Mouse (Mus musculus): Measurements from ENCODE around the gene Cnot10. TPM values are rescaled to one million over a fixed set of nuclear protein-coding genes. Genes with fewer than 3 reads are reported as not detected.

Gene Cnot10
- polyA plus RNA-seq, 1 experiment from 2014 or later = 65.8 TPM

DNA sequence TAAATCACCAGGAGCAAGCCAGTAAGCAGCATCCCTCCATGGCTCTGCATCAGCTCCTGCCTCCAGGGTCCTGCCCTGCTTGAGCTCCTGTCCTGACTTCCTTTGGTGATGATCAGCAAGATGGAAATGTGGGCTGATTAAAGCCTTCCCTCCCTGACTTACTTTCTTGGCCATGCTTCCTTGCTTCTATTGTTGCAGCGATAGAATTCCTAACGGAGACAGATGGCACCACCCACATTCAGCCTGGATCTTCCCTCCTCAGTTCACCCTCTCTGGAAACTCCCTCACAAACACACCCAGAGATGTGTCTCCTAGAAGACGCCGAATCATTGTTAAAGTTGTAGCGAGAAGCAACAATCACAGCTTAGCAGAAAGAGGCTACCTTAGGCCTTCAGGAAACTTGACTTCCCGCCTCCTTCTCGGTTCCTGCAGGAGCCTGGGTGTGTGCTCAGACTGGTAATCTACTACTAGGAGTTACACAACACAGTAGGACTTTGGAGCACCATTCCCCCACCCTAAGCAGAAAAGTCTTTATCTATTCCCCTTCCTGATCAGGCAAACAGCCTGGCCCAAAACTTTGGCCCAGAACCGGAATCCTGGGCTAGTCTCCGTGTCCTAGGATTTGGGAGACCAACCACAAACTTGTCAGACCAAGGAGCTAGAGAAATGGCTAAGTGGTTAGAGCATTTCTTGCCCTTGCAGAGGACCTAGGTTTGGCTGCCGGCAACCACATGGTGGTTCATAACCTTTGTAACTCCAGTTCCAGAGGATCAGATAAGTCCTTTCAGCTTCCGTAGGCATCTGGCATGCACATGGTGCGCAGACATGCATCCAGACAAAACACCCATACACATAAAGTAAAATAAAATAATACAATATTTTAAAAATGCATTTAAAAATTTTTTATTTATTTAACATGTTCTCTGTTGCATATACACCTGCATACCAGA is 6.8 kb upstream of the Cnot10 start:
- no peaks in the 10 kb centered on the region for H3K36me3 ChIP-seq (ENCODE audit: control insufficient read depth, insufficient read depth, low read length)
- H3K4me1 ChIP-seq (replicated peaks; ENCODE audit: control insufficient read depth, insufficient read depth, low read length) = no peaks in the 10 kb centered on the region
- no peak overlapping the region for H3K27ac ChIP-seq (ENCODE audit: low read depth)
- H3K4me2 ChIP-seq (ENCODE audit: low read length) = no peak overlapping the region
- 89% methylated on average over 12 of the region's 12 CpGs for WGBS
- no peak overlapping the region for H3K9ac ChIP-seq (ENCODE audit: low read length)
- DNase-seq (ENCODE audit: low spot score) (no peak), ATAC-seq (replicated peaks; ENCODE audit: low FRiP score, low TSS enrichment, low read depth) (no peak)
- H3K9me3 ChIP-seq (ENCODE audit: control insufficient read depth, low read length) = no peaks in the 10 kb centered on the region
- H3K4me3 ChIP-seq (ENCODE audit: low read depth, low read length) = no peak overlapping the region
- no peaks in the 10 kb centered on the region for H3K27me3 ChIP-seq (replicated peaks; ENCODE audit: control insufficient read depth, insufficient read depth, low read length)

DNA sequence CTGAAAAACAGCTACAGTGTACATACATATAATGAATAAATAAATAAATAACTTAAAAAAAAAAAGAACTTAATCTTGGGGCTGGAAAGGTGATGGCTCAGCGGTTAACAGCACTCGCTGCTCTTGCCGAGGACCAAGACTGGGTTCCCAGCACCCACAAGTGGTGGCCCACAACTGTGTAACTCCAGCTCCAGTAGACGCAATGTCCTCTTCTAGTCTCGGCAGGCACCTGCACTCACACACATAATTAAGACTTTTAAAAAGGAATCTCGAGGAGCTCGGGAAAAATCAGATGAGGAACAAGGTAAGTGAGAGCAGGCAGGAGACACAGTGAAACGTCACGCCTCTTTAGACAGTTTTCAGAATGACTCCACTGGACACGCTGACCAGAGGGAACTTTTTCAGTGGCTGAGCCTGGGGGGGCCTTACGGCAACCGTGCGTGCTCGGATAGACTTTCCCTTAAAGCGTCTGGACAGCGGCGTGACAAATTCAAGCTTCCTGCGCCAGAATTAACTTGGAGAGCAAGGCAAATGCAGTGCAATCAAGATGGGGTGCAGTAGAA is 717 bp downstream of the Cnot10 start:
- H3K27me3 ChIP-seq (replicated peaks; ENCODE audit: control insufficient read depth, insufficient read depth, low read length) = no peaks in the 10 kb centered on the region; the same call in 1 of the 2 replicates
- H3K4me3 ChIP-seq (ENCODE audit: low read depth, low read length) = peak overlapping the region; percentile 83
- H3K36me3 ChIP-seq (ENCODE audit: control insufficient read depth, insufficient read depth, low read length) = peaks cover 13% of the 10 kb centered on the region; the same call in 1 of the 2 replicates
- 12% methylated on average over 18 of the region's 18 CpGs for WGBS
- H3K4me2 ChIP-seq (ENCODE audit: low read length) = peak overlapping the region; percentile 91
- DNase-seq (ENCODE audit: low spot score) (no peak), ATAC-seq (replicated peaks; ENCODE audit: low FRiP score, low TSS enrichment, low read depth) (peak; percentile 13; the same call in 1 of the 2 replicates)
- H3K9ac ChIP-seq (ENCODE audit: low read length) = peak overlapping the region; percentile 79
- no peaks in the 10 kb centered on the region for H3K9me3 ChIP-seq (ENCODE audit: control insufficient read depth, low read length)
- H3K4me1 ChIP-seq (replicated peaks; ENCODE audit: control insufficient read depth, insufficient read depth, low read length) = peaks cover 5% of the 10 kb centered on the region
- peak overlapping the region; percentile 84 for H3K27ac ChIP-seq (ENCODE audit: low read depth)

DNA sequence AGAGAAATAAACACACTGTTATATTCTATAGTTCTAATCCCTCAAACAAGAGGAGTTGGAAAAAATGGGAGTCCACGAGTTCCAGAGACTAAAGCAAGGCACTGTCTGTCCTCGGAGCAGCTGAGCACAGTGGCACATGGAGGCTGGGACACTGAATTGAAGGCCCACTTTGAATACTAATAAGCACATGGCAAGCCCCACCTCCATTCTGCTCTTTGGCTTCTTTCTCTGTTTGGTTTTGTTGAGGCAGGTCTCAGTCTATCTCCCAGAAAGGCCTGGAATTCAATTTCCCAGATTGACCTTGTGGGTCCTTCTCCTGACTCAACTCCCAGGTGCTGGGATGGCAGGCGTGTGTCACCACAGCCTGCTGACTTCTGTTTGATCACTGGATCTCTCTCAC is 3.2 kb downstream of the Cnot10 start:
- H3K4me3 ChIP-seq (ENCODE audit: low read depth, low read length) = no peak overlapping the region
- no peaks in the 10 kb centered on the region; the same call in 1 of the 2 replicates for H3K27me3 ChIP-seq (replicated peaks; ENCODE audit: control insufficient read depth, insufficient read depth, low read length)
- WGBS = 91% methylated on average over 3 of the region's 3 CpGs
- no peak overlapping the region for H3K9ac ChIP-seq (ENCODE audit: low read length)
- peaks cover 5% of the 10 kb centered on the region for H3K4me1 ChIP-seq (replicated peaks; ENCODE audit: control insufficient read depth, insufficient read depth, low read length)
- no peak overlapping the region for H3K4me2 ChIP-seq (ENCODE audit: low read length)
- no peaks in the 10 kb centered on the region for H3K9me3 ChIP-seq (ENCODE audit: control insufficient read depth, low read length)
- no peak overlapping the region for H3K27ac ChIP-seq (ENCODE audit: low read depth)
- DNase-seq (ENCODE audit: low spot score) (no peak), ATAC-seq (replicated peaks; ENCODE audit: low FRiP score, low TSS enrichment, low read depth) (no peak)
- H3K36me3 ChIP-seq (ENCODE audit: control insufficient read depth, insufficient read depth, low read length) = peaks cover 22% of the 10 kb centered on the region

DNA sequence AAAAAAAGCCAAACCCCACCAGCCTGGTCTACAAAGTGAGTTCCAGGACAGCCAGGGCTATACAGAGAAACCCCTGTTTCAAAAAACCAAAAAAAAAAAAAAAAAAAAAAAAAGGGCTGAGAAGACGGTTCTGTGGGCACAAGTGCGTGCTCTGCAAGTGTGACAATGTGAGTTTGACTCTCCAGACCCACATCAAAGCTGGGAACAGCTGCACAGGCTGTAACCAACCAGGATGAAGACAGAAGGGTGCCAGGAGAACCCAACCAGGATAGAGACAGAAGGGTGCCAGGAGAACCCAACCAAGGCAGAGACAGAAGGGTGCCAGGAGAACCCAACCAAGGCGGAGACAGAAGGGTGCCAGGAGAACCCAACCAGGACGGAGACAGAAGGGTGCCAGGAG is 3.8 kb downstream of the Cnot10 start:
- Histone ChIP-seq H3K36me3 (ENCODE audit: control insufficient read depth, insufficient read depth, low read length) (peaks cover 27% of the 10 kb centered on the region), H3K27ac (ENCODE audit: low read depth) (no peak overlapping the region), H3K9ac (ENCODE audit: low read length) (no peak overlapping the region), H3K4me2 (ENCODE audit: low read length) (no peak overlapping the region), H3K9me3 (ENCODE audit: control insufficient read depth, low read length) (no peaks in the 10 kb centered on the region), H3K27me3 (replicated peaks; ENCODE audit: control insufficient read depth, insufficient read depth, low read length) (no peaks in the 10 kb centered on the region; the same call in 1 of the 2 replicates), H3K4me1 (replicated peaks; ENCODE audit: control insufficient read depth, insufficient read depth, low read length) (peaks cover 5% of the 10 kb centered on the region), H3K4me3 (ENCODE audit: low read depth, low read length) (no peak overlapping the region)
- no peak for DNase-seq (ENCODE audit: low spot score)
- no peak for ATAC-seq (replicated peaks; ENCODE audit: low FRiP score, low TSS enrichment, low read depth)
- 94% methylated on average over 4 of the region's 4 CpGs for WGBS

DNA sequence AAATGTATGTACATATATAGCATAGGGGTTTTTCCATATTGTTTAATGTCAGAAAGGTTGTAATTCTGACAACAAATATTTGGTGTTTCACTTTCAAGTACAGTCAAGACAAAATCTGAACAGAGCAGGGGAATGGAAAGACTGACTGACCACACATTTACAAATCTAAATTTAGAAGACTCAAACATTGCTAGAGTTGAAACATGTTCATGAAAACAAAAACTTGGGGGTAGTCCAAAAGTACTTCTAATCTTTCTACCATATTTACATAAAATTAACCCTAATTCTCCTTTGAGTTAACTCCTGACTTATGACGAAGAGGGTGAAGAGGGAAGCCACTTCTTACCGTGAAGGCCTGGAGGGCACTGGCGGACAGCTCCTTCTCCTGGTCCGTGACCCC is 7.7 kb downstream of the Cnot10 start:
- no peak for DNase-seq (ENCODE audit: low spot score)
- peaks cover 51% of the 10 kb centered on the region for H3K36me3 ChIP-seq (ENCODE audit: control insufficient read depth, insufficient read depth, low read length)
- no peak overlapping the region for H3K4me2 ChIP-seq (ENCODE audit: low read length)
- no peak overlapping the region for H3K4me3 ChIP-seq (ENCODE audit: low read depth, low read length)
- no peaks in the 10 kb centered on the region for H3K27me3 ChIP-seq (replicated peaks; ENCODE audit: control insufficient read depth, insufficient read depth, low read length)
- H3K9me3 ChIP-seq (ENCODE audit: control insufficient read depth, low read length) = no peaks in the 10 kb centered on the region
- no peak overlapping the region for H3K9ac ChIP-seq (ENCODE audit: low read length)
- ATAC-seq (replicated peaks; ENCODE audit: low FRiP score, low TSS enrichment, low read depth) = no peak
- no peaks in the 10 kb centered on the region for H3K4me1 ChIP-seq (replicated peaks; ENCODE audit: control insufficient read depth, insufficient read depth, low read length)
- 79% methylated on average over 4 of the region's 4 CpGs for WGBS
- H3K27ac ChIP-seq (ENCODE audit: low read depth) = no peak overlapping the region

DNA sequence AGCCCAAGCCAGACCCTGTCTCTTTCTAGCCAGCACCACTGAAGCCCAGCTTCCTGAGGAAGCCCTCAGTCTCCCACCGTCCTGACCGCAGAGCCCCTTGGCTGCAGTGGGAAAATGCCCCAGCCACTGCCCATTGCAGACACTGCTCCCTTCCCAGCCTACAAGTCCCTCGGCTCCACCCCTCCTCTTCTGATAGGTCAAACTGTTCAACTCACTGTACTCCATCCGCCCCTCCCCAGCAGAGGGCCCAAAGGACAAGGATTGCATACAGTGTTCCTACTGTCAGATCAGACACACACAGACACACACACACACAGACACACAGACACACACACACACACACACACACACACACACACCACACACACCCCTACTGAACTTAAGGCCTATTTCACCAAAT is 13.3 kb downstream of the Cnot10 start:
- Histone ChIP-seq H3K4me3 (ENCODE audit: low read depth, low read length) (no peak overlapping the region), H3K9ac (ENCODE audit: low read length) (no peak overlapping the region), H3K4me1 (replicated peaks; ENCODE audit: control insufficient read depth, insufficient read depth, low read length) (no peaks in the 10 kb centered on the region), H3K27ac (ENCODE audit: low read depth) (no peak overlapping the region), H3K27me3 (replicated peaks; ENCODE audit: control insufficient read depth, insufficient read depth, low read length) (no peaks in the 10 kb centered on the region), H3K4me2 (ENCODE audit: low read length) (no peak overlapping the region), H3K36me3 (ENCODE audit: control insufficient read depth, insufficient read depth, low read length) (peaks cover 88% of the 10 kb centered on the region), H3K9me3 (ENCODE audit: control insufficient read depth, low read length) (no peaks in the 10 kb centered on the region)
- 71% methylated on average over 4 of the region's 4 CpGs for WGBS
- DNase-seq (ENCODE audit: low spot score) = no peak
- no peak for ATAC-seq (replicated peaks; ENCODE audit: low FRiP score, low TSS enrichment, low read depth)

DNA sequence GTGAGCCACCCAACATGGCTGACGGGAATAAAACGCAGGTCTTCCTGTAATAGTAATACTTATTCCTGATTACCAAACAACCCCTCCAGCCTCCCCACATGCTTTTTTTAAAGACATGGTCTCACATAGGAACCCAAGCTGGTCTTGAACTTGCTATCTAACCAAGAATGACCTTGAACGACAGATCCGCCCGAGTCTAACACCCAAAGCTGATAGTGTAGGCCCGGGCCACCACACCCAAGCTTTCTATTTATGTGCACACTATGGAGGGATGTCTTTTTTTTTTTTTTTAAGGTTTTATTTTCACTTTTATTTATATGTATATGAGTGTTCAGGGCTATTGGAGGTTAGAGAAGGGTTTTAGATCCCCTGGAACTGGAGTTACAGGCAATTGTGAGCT is 15.8 kb downstream of the Cnot10 start:
- Histone ChIP-seq H3K27me3 (replicated peaks; ENCODE audit: control insufficient read depth, insufficient read depth, low read length) (no peaks in the 10 kb centered on the region), H3K9me3 (ENCODE audit: control insufficient read depth, low read length) (no peaks in the 10 kb centered on the region), H3K4me3 (ENCODE audit: low read depth, low read length) (no peak overlapping the region), H3K4me1 (replicated peaks; ENCODE audit: control insufficient read depth, insufficient read depth, low read length) (no peaks in the 10 kb centered on the region), H3K36me3 (ENCODE audit: control insufficient read depth, insufficient read depth, low read length) (peaks cover 83% of the 10 kb centered on the region), H3K9ac (ENCODE audit: low read length) (no peak overlapping the region), H3K4me2 (ENCODE audit: low read length) (no peak overlapping the region), H3K27ac (ENCODE audit: low read depth) (no peak overlapping the region)
- DNase-seq (ENCODE audit: low spot score) (no peak), ATAC-seq (replicated peaks; ENCODE audit: low FRiP score, low TSS enrichment, low read depth) (no peak)
- 98% methylated on average over 6 of the region's 6 CpGs for WGBS

DNA sequence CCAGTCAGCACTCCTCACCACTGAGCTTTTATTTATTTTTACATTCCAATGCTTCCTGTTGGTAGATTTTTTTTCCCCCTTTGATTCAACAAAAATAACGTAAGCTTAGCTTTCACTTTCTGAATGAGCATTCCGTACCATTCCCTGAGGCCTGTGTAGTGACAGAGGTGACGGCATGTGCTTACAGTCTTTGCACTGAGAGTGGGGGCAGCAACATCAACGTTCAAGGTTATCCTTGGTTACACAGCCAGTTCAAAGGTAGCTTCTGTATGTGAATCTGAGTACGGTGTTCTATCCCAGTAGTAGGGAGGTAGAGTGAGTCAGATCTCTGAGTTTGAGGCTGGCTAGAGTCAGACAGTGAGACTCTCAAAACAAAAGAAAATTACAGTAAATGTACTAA is 18.8 kb downstream of the Cnot10 start:
- no peaks in the 10 kb centered on the region for H3K4me1 ChIP-seq (replicated peaks; ENCODE audit: control insufficient read depth, insufficient read depth, low read length)
- DNase-seq (ENCODE audit: low spot score) (no peak), ATAC-seq (replicated peaks; ENCODE audit: low FRiP score, low TSS enrichment, low read depth) (no peak)
- H3K27me3 ChIP-seq (replicated peaks; ENCODE audit: control insufficient read depth, insufficient read depth, low read length) = no peaks in the 10 kb centered on the region
- H3K4me3 ChIP-seq (ENCODE audit: low read depth, low read length) = no peak overlapping the region
- H3K9me3 ChIP-seq (ENCODE audit: control insufficient read depth, low read length) = no peaks in the 10 kb centered on the region
- 91% methylated on average over 5 of the region's 5 CpGs for WGBS
- H3K9ac ChIP-seq (ENCODE audit: low read length) = no peak overlapping the region
- H3K27ac ChIP-seq (ENCODE audit: low read depth) = no peak overlapping the region
- H3K36me3 ChIP-seq (ENCODE audit: control insufficient read depth, insufficient read depth, low read length) = peaks cover 78% of the 10 kb centered on the region
- no peak overlapping the region for H3K4me2 ChIP-seq (ENCODE audit: low read length)
